Mouse (Mus musculus): Measurements from ENCODE around the gene Dmd.

- no peak for TF ChIP-seq CTCF (IDR thresholded peaks at IDR 0.05; ENCODE audit: borderline replicate concordance, control insufficient read depth, extremely low read depth, insufficient read depth, low read length, poor library complexity)
- no peak for TF ChIP-seq POLR2A (IDR thresholded peaks at IDR 0.05; ENCODE audit: control insufficient read depth, extremely low read depth, insufficient read depth, low read length, poor library complexity)
Observed at GRCm38 (mm10) chrX:83740533-83740932, 791.9 kb downstream of the Dmd start.
